Mouse (Mus musculus): ENCODE results near the gene Ssr2. TPM values are rescaled to one million over a fixed set of nuclear protein-coding genes. Genes with fewer than 3 reads are reported as not detected.

The Ssr2 gene
- polyA plus RNA-seq, 1 experiment from 2014 or later: 152 TPM

GRCm38 (mm10) chr3:88578498-88579424, 3.1 kb downstream of the Ssr2 start:
- 48% methylated on average over 8 of the region's 8 CpGs for WGBS
- Histone ChIP-seq H3K9ac (ENCODE audit: low read depth, low read length) (no peak overlapping the region), H3K4me3 (ENCODE audit: low read depth, low read length) (peak overlapping the region; percentile 74), H3K4me2 (replicated peaks; ENCODE audit: low read depth, low read length) (peak overlapping the region; percentile 28), H3K36me3 (ENCODE audit: control insufficient read depth, insufficient read depth, low read length) (no peaks in the 10 kb centered on the region), H3K27me3 (ENCODE audit: control insufficient read depth, insufficient read depth, low read length) (no peaks in the 10 kb centered on the region), H3K27ac (ENCODE audit: low read depth, low read length) (no peak overlapping the region), H3K4me1 (replicated peaks; ENCODE audit: control insufficient read depth, insufficient read depth, low read length) (no peaks in the 10 kb centered on the region), H3K9me3 (ENCODE audit: control insufficient read depth, low read length) (no peaks in the 10 kb centered on the region)
- DNase-seq (ENCODE audit: low spot score): no peak
- peak; percentile 54 for ATAC-seq (ENCODE audit: low FRiP score)

- peak; percentile 84 for ATAC-seq (ENCODE audit: low FRiP score)
Measured at GRCm38 (mm10) chr3:88579454-88580117, 3.9 kb downstream of the Ssr2 start.

GRCm38 (mm10) chr3:88585769-88586168, 10.1 kb downstream of the Ssr2 start:
- no peak for ATAC-seq (ENCODE audit: low FRiP score)
- 0 out of 2 replicates have a peak, but pooled peaks cover 4% of the 10 kb centered on the region for H3K36me3 ChIP-seq (ENCODE audit: control insufficient read depth, insufficient read depth, low read length)

More at GRCm38 (mm10) chr3:88579454-88580117, 3.9 kb downstream of the Ssr2 start:
- DNase-seq (ENCODE audit: low spot score): peak; percentile 83
- no peaks in the 10 kb centered on the region for H3K9me3 ChIP-seq (ENCODE audit: control insufficient read depth, low read length)
- no peaks in the 10 kb centered on the region for H3K36me3 ChIP-seq (ENCODE audit: control insufficient read depth, insufficient read depth, low read length)
- H3K27me3 ChIP-seq (ENCODE audit: control insufficient read depth, insufficient read depth, low read length): no peaks in the 10 kb centered on the region
- peak overlapping the region; percentile 74 for H3K4me3 ChIP-seq (ENCODE audit: low read depth, low read length)
- peak overlapping the region; percentile 68 for H3K4me2 ChIP-seq (replicated peaks; ENCODE audit: low read depth, low read length)
- no peaks in the 10 kb centered on the region for H3K4me1 ChIP-seq (replicated peaks; ENCODE audit: control insufficient read depth, insufficient read depth, low read length)
- under 1% methylated on average over 34 of the region's 34 CpGs for WGBS
- H3K9ac ChIP-seq (ENCODE audit: low read depth, low read length): peak overlapping the region; percentile 67
- no peak overlapping the region for H3K27ac ChIP-seq (ENCODE audit: low read depth, low read length)

GRCm38 (mm10) chr3:88586640-88587039, 11.0 kb downstream of the Ssr2 start:
- WGBS: 92% methylated on average over 5 of the region's 5 CpGs
- Histone ChIP-seq H3K4me3 (ENCODE audit: low read depth, low read length) (no peak overlapping the region), H3K27me3 (ENCODE audit: control insufficient read depth, insufficient read depth, low read length) (no peaks in the 10 kb centered on the region), H3K4me1 (replicated peaks; ENCODE audit: control insufficient read depth, insufficient read depth, low read length) (no peaks in the 10 kb centered on the region), H3K27ac (ENCODE audit: low read depth, low read length) (no peak overlapping the region), H3K36me3 (ENCODE audit: control insufficient read depth, insufficient read depth, low read length) (0 out of 2 replicates have a peak, but pooled peaks cover 4% of the 10 kb centered on the region), H3K9ac (ENCODE audit: low read depth, low read length) (no peak overlapping the region), H3K9me3 (ENCODE audit: control insufficient read depth, low read length) (no peaks in the 10 kb centered on the region), H3K4me2 (replicated peaks; ENCODE audit: low read depth, low read length) (no peak overlapping the region)
- ATAC-seq (ENCODE audit: low FRiP score) (no peak), DNase-seq (ENCODE audit: low spot score) (no peak)

More at GRCm38 (mm10) chr3:88585769-88586168, 10.1 kb downstream of the Ssr2 start:
- no peak overlapping the region for H3K27ac ChIP-seq (ENCODE audit: low read depth, low read length)
- no peaks in the 10 kb centered on the region for H3K9me3 ChIP-seq (ENCODE audit: control insufficient read depth, low read length)
- no peaks in the 10 kb centered on the region for H3K4me1 ChIP-seq (replicated peaks; ENCODE audit: control insufficient read depth, insufficient read depth, low read length)
- H3K27me3 ChIP-seq (ENCODE audit: control insufficient read depth, insufficient read depth, low read length): no peaks in the 10 kb centered on the region
- H3K4me3 ChIP-seq (ENCODE audit: low read depth, low read length): no peak overlapping the region
- no peak overlapping the region for H3K9ac ChIP-seq (ENCODE audit: low read depth, low read length)
- WGBS: 98% methylated on average over 6 of the region's 6 CpGs
- no peak for DNase-seq (ENCODE audit: low spot score)
- H3K4me2 ChIP-seq (replicated peaks; ENCODE audit: low read depth, low read length): no peak overlapping the region

GRCm38 (mm10) chr3:88590246-88590645, 14.6 kb downstream of the Ssr2 start:
- 33% methylated on average over 5 of the region's 5 CpGs for WGBS
- Histone ChIP-seq H3K36me3 (ENCODE audit: control insufficient read depth, insufficient read depth, low read length) (0 out of 2 replicates have a peak, but pooled peaks cover 4% of the 10 kb centered on the region), H3K4me2 (replicated peaks; ENCODE audit: low read depth, low read length) (no peak overlapping the region), H3K4me1 (replicated peaks; ENCODE audit: control insufficient read depth, insufficient read depth, low read length) (no peaks in the 10 kb centered on the region), H3K27ac (ENCODE audit: low read depth, low read length) (no peak overlapping the region), H3K27me3 (ENCODE audit: control insufficient read depth, insufficient read depth, low read length) (no peaks in the 10 kb centered on the region), H3K9me3 (ENCODE audit: control insufficient read depth, low read length) (no peaks in the 10 kb centered on the region), H3K4me3 (ENCODE audit: low read depth, low read length) (no peak overlapping the region), H3K9ac (ENCODE audit: low read depth, low read length) (no peak overlapping the region)
- DNase-seq (ENCODE audit: low spot score): peak; percentile 14
- ATAC-seq (ENCODE audit: low FRiP score): no peak

DNA sequence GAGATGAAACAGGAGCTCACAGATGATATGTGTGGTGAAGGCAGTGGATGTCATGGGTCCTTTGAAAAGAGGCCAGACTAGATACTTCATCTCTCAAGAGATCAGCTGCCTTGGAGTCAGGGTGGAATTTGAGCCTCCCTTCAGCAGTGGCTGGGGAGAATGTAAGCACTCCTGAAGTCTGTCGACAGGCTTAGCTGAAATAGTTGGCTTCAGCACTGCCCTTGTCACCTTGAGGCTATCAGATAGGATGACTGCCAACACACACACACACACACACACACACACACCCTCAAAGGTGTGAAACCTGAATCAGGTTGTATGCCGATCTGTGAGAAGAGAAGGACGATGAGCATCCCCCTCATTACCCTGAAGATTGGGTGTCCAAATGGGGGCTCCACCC, 15.4 kb downstream of the Ssr2 start:
- H3K27me3 ChIP-seq (ENCODE audit: control insufficient read depth, insufficient read depth, low read length): no peaks in the 10 kb centered on the region
- WGBS: 59% methylated on average over 3 of the region's 3 CpGs
- H3K4me2 ChIP-seq (replicated peaks; ENCODE audit: low read depth, low read length): no peak overlapping the region
- H3K36me3 ChIP-seq (ENCODE audit: control insufficient read depth, insufficient read depth, low read length): 0 out of 2 replicates have a peak, but pooled peaks cover 4% of the 10 kb centered on the region
- no peaks in the 10 kb centered on the region for H3K4me1 ChIP-seq (replicated peaks; ENCODE audit: control insufficient read depth, insufficient read depth, low read length)
- DNase-seq (ENCODE audit: low spot score): no peak
- H3K27ac ChIP-seq (ENCODE audit: low read depth, low read length): 0 out of 2 replicates have a peak overlapping the region, but pooled peaks have one; percentile 17
- ATAC-seq (ENCODE audit: low FRiP score): no peak
- no peak overlapping the region for H3K4me3 ChIP-seq (ENCODE audit: low read depth, low read length)
- H3K9me3 ChIP-seq (ENCODE audit: control insufficient read depth, low read length): no peaks in the 10 kb centered on the region
- no peak overlapping the region for H3K9ac ChIP-seq (ENCODE audit: low read depth, low read length)

GRCm38 (mm10) chr3:88591950-88592731, 16.5 kb downstream of the Ssr2 start:
- H3K27ac ChIP-seq (ENCODE audit: low read depth, low read length): no peak overlapping the region

DNA sequence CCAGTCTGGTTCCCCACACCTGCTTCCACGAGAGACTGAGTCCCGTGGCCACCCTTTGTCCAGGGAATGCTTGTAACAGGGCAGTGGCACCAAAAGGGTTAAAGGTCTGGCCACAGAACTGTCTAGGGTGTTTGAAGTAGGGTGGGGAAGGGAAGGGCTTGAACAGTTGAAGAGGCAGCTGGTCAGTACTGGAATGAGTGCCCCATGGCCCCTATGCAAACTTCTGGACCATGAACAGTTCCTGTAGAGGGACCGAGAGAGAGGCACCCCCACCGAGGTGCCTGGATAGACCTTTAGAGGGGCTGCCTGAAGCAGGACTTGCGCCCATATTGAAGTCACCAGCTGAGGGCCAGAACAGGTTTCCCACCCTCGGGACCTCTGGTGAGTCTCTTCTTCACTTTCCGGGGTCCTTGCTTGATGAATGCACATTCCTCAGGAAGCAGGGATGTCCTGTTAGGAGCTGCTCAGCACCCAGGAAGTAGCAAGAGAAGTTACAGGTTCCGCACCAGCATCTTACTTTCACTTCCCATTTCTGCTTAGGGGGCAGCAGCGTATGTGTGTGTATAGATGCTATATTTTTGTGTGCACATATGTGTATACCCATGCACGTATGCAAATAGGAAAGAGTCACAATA, 17.4 kb downstream of the Ssr2 start:
- Histone ChIP-seq H3K36me3 (ENCODE audit: control insufficient read depth, insufficient read depth, low read length) (no peaks in the 10 kb centered on the region), H3K4me3 (ENCODE audit: low read depth, low read length) (no peak overlapping the region), H3K9me3 (ENCODE audit: control insufficient read depth, low read length) (no peaks in the 10 kb centered on the region), H3K27me3 (ENCODE audit: control insufficient read depth, insufficient read depth, low read length) (no peaks in the 10 kb centered on the region), H3K4me1 (replicated peaks; ENCODE audit: control insufficient read depth, insufficient read depth, low read length) (no peaks in the 10 kb centered on the region), H3K4me2 (replicated peaks; ENCODE audit: low read depth, low read length) (no peak overlapping the region), H3K9ac (ENCODE audit: low read depth, low read length) (no peak overlapping the region), H3K27ac (ENCODE audit: low read depth, low read length) (no peak overlapping the region)
- no peak for ATAC-seq (ENCODE audit: low FRiP score)
- 81% methylated on average over 10 of the region's 10 CpGs for WGBS
- no peak for DNase-seq (ENCODE audit: low spot score)

More at GRCm38 (mm10) chr3:88591950-88592731, 16.5 kb downstream of the Ssr2 start:
- Histone ChIP-seq H3K9me3 (ENCODE audit: control insufficient read depth, low read length) (no peaks in the 10 kb centered on the region), H3K4me1 (replicated peaks; ENCODE audit: control insufficient read depth, insufficient read depth, low read length) (no peaks in the 10 kb centered on the region), H3K9ac (ENCODE audit: low read depth, low read length) (0 out of 2 replicates have a peak overlapping the region, but pooled peaks have one; percentile 8), H3K27me3 (ENCODE audit: control insufficient read depth, insufficient read depth, low read length) (no peaks in the 10 kb centered on the region), H3K4me3 (ENCODE audit: low read depth, low read length) (no peak overlapping the region), H3K36me3 (ENCODE audit: control insufficient read depth, insufficient read depth, low read length) (0 out of 2 replicates have a peak, but pooled peaks cover 4% of the 10 kb centered on the region), H3K4me2 (replicated peaks; ENCODE audit: low read depth, low read length) (no peak overlapping the region)
- no peak for ATAC-seq (ENCODE audit: low FRiP score)
- DNase-seq (ENCODE audit: low spot score): peak; percentile 83
- 33% methylated on average over 9 of the region's 9 CpGs for WGBS

Data from hindbrain, embryonic 11.5 days (tissue).